Mouse (Mus musculus) urinary bladder, postnatal 4 days (tissue): ENCODE data around the gene Barhl2.

Source experiments
- DNase-seq, 2 experiments: peaks; one replicate each; pipeline ENCODE4 v3.0.0; 2021 to 2022; ENCODE audit warnings: low spot score in 2 of 2

The Barhl2 gene

GRCm38 (mm10) chr5:106455106-106455920 is 2.7 kb downstream of the Barhl2 start:
- DNase-seq, result no peak

GRCm38 (mm10) chr5:106454411-106455105 is 3.4 kb downstream of the Barhl2 start:
- no peak for DNase-seq

GRCm38 (mm10) chr5:106453886-106454321 is 4.1 kb downstream of the Barhl2 start:
- no peak for DNase-seq

GRCm38 (mm10) chr5:106453181-106453885 is 4.6 kb downstream of the Barhl2 start:
- no peak for DNase-seq

DNA sequence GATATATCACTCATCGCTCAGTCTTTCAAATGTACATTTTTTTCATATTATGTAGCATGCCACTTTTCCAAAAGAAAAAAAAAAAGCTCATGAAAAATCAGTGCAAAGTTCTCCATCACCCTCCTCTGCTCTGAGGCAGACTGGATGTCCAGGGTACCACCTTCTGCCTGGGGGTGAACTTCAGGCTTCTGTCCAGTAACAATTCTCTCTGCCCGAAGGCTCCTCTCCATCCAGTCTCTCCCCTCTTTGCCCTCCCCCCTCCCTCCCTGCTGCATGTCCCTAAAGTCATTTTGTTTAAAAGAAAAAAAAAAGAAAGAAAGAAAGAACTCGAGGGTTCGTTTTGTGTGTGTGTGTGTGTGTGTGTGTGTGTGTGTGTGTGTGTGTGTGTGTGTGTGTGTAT is 5.3 kb downstream of the Barhl2 start:
- DNase-seq, result no peak

- DNase-seq, result no peak
These were observed 6.1 kb downstream of the Barhl2 start for GRCm38 (mm10) chr5:106451681-106452440.

DNA sequence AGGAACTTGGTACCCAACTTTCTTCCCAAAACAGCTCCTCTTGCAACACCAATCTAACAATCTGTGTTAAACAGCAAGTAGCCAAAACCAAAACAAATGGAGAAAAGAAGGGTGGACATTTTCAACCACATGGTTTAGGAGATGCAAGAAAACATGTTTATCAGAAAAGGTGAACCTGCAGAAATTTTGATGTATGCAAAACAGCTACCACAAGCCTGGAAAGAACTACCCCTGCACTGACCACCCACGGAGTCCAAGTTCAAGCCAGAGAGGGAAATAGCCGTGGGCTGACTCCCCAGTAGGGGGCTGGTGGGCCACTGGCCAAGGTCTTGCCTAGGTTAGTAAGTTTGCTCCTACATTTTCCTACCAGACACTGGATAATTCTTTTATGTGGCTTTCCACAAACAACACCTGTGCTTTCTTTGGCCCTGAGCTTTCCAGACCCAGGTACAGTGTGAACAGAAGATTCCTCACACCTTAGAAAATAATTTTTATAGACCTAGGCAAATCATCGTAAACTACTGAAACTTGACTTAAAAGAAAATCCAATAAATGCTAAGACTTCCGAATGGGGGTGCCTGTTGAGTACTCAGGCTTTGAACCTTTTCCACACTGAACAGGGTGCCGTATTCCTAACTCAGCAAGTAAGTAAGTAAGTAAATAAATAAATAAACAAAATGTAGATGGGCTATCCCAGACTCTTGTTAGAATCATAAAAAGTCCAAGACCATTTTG is 7.4 kb downstream of the Barhl2 start:
- DNase-seq, result no peak

DNA sequence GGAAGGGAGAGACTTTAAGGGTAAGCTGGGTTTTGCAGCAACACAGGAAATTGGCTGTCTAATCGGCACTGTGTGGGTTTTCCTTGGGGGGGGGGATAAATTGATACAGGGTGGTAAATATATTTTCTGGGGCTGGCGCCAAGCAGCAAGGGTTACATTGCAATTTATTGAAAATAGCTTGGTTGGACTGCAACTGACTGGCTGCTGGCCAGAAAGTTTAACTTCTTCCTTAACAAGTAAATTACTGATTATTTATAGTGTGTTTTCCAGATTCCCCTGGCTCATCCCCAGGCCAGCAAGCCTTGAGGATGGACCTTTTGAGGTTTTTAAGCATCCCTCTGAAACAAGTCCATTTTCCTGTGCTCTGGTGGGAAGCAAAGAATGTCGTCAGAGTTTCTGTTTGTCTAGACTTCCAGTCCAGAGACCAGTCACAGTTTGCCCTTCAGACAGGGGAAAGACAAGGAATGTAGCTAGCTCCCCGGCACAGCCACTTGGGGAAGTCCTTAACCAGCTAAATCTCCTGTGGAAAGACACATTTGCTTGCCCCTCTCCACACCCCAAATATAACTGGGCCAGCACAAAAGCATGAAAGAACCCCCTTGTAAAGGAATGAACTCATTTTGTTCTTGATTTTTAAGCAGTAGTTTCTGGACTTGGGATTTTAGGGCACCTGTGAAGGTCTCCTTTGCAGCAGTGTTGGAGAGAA is 8.1 kb downstream of the Barhl2 start:
- no peak for DNase-seq

GRCm38 (mm10) chr5:106448798-106449125 is 9.2 kb downstream of the Barhl2 start:
- DNase-seq, result no peak

DNA sequence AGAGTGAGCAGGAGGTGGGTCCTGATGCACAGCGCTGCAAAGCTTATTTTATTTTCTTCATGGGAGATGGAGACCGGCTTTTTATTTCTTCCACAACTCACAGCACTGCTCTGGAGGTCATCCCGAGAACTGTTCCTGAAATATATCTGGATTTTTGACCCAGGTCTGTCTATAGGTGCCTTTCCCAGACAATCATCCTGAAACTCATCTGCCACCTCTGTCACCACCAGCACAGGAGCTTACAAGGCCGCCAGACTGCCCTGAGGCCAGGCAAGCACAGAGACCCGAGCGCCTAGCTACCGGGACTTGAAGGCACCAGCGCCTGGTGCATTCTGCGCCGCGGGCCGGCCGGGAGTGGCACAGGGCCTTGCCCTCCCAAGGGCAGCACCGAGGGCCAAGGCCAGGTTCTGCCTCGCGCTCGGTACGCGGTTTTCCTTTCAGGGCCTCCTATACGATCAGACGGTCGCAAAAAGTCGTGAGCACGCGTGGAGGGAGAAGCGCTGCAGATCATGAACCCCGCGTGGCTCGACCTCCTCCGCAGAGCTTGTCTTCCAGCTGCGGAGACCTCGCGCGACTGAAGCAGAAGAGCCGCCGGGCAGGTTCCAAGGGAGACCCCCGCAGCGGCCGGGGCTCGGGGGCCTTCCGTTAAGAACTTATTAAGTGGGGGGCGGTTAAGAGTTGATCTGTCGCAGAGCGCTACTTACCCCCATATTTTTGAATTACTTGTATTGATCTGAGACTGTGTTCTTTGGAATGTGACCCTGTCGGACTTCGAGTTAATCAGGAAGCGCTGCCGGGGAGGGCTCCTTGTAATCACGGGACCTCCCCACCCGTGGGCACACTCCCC is 9.8 kb downstream of the Barhl2 start:
- no peak for DNase-seq

DNA sequence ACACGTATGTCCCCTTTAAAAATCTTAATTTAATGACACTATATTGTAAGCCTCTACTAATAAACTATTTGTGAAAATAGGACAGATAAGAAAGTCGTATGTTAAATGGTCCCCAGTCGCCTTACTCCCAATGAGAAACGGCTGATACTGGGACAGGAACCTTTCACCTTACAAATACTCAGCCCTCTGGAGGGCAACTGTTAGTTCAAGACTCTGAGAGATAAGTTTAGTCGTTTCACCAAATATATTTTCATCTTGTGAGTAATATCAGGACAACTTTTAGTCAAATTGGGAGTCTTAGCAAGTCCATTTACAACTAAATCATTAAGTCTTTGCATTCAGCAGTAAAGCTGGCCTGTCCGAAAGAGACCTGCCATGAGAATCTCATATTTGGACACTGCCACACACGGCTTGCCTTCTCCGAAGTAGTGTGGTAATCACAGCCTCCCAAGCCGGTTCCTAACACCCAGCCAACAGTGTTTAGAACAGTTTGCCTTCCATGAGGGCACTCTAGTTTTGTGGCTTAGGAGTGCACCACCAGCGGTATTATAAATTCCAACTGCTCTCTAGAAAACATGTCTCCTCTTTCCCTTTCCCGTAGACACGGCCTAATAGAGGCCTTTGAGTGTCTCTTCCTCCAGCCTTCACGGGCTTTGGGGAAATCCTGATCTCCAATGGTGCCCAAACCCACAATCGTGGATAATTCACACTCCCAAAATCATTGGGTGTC is 10.7 kb downstream of the Barhl2 start:
- DNase-seq, result no peak

GRCm38 (mm10) chr5:106446593-106446992 is 11.4 kb downstream of the Barhl2 start:
- no peak for DNase-seq

- DNase-seq, result no peak
These were observed 12.3 kb downstream of the Barhl2 start for GRCm38 (mm10) chr5:106445681-106446080.

DNA sequence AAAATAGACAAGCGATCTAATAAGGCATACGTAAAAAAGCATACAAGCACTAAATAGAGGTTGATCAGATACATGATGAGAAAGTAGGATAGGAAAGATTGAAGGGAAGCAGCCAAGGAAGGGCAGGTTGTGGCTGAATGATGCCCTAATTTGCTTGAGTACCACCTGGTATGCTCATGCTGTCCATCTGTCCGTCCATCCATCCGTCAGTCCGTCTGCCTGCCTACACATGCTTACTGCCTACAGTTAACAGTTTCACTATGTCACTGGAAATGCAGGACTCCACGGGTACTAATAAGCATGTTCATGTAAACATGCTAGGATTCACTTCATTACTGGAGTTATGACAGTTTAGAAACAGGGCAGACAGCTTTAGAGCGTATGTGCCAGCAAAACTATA is 19.1 kb downstream of the Barhl2 start:
- no peak for DNase-seq

DNA sequence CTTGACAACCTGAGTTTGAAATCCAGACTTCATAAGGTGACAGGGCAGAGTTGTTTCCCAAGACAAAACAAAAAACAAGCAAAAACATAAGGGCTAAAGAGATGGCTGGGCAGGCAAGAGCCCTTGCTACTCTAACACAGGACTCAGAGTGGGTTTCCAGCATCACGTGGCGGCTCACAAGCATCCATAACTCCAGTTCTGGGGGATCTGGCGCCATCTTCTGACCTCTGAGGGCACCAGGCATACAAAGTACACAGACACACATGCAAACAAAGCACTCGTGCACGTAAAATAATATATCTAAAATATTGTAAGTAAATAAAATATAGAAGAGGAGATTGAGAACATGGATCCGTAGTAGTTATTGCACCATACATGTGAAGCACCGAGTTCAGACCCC is 31.9 kb downstream of the Barhl2 start:
- no peak for DNase-seq

- DNase-seq, result no peak
These were observed 37.1 kb downstream of the Barhl2 start for GRCm38 (mm10) chr5:106420871-106421270.

DNA sequence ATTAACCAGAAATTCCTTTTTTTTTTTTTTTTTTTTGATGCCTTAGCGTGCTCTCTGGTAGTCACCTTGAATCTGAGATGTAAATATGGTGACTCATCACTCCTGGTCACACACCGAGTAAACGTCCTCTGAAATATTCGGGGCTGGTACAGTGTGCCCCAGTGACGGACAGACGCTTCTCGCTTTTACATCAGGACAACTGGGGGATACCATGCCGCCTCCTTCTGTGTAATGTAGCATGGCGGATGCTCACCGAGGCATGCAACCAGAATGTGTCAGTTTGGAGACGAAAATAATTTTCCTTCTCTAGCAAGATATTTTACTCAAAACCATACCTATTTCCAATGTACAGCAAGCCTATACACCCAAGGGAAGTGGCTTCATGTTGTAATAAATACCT is 37.6 kb downstream of the Barhl2 start:
- DNase-seq, result no peak

DNA sequence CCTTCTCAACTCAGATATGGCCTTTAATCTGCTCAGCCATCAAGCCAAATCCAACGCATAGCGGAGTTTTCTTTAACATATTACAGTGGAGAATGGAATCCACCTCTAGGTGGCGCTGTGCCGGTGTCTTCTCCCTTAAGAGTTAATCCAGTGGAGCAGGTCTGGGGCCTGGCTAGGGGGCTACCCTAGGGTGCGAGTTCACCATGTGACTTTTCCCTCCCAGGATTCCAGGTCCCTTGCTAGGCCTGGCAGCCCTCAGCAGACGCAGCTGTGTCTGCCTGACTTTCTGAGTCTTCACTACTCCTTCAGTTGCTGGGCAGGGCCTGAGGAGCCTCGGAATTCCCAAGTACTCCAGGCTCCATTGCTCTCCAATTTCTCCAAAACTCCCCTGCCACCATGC is 40.8 kb downstream of the Barhl2 start:
- DNase-seq, result no peak

DNA sequence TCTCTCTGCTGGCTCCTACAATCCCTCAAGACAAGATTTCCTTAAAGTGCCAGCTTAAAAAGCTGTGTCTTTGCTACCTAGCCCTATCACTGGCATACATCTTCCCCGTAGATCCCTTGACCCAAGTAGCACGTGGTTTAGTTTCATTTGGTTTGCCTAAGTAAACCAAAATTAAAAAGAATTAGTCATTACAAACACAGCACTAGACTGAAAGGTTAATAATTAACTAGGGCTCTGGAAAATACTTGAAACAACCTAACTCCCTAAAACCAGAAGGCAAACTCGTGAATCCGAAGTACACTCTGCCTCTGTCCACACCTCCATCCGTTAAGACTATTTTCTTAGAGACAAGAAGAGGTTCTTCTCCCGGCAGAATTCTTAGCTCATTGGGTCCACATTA is 41.4 kb downstream of the Barhl2 start:
- no peak for DNase-seq
